Mouse (Mus musculus) forebrain, embryonic 12.5 days (tissue): ENCODE data around the gene Olfr1463. TPM values are rescaled to one million over a fixed set of nuclear protein-coding genes. Genes with fewer than 3 reads are reported as not detected.

ENCODE experiments used
- ATAC-seq: fragments of 200-750 bp; cut with Nextera tagmentation; 2 replicates; pipeline ENCODE4 v1.8.0; 2017; ENCODE audit warnings: moderate TSS enrichment; ENCODE audit not compliant: low FRiP score
- H3K27ac ChIP-seq: fragments of 300-500 bp; sonication (generic); 2 replicates; pipeline ENCODE4 v1.5.1; 2016; ENCODE audit warnings: mild to moderate bottlenecking
- H3K27me3 ChIP-seq: fragments of 300-500 bp; sonication (generic); 2 replicates; pipeline ENCODE4 v1.6.1; 2016; ENCODE audit warnings: mild to moderate bottlenecking
- H3K36me3 ChIP-seq: fragments of 300-500 bp; sonication (generic); replicated peaks from 2 replicates; pipeline ENCODE4 v1.6.1; 2016; ENCODE audit warnings: mild to moderate bottlenecking
- H3K4me1 ChIP-seq: fragments of 300-500 bp; sonication (generic); 2 replicates; pipeline ENCODE4 v1.6.1; 2016
- H3K4me2 ChIP-seq: fragments of 300-500 bp; sonication (generic); 2 replicates; pipeline ENCODE4 v1.6.1; 2016; ENCODE audit warnings: mild to moderate bottlenecking, moderate library complexity
- H3K4me3 ChIP-seq: fragments of 300-500 bp; sonication (generic); replicated peaks from 2 replicates; pipeline ENCODE4 v1.5.1; 2016; ENCODE audit warnings: mild to moderate bottlenecking
- H3K9ac ChIP-seq: fragments of 300-500 bp; sonication (generic); 2 replicates; pipeline ENCODE4 v1.6.1; 2016; ENCODE audit warnings: mild to moderate bottlenecking
- H3K9me3 ChIP-seq: fragments of 300-500 bp; sonication (generic); 2 replicates; pipeline ENCODE4 v1.6.1; 2016
- WGBS: fragments of 180-500 bp; shearing (Covaris S2); methylation state at CpG from one replicate; pipeline ENCODE4 v1.1.7; 2016; 5-methylcytosine and 5-hydroxymethylcytosine counted together
- polyA plus RNA-seq: library from polyadenylated mRNA; unstranded; fragments of >200 nt; fragmentation: Nextera tagmentation; extraction: Ambion mirVana; gene quantifications from 2 replicates; pipeline ENCODE4 v1.2.1, GENCODE M21; 2016

Olfr1463 gene
- not detected in 2 replicates for polyA plus RNA-seq

DNA sequence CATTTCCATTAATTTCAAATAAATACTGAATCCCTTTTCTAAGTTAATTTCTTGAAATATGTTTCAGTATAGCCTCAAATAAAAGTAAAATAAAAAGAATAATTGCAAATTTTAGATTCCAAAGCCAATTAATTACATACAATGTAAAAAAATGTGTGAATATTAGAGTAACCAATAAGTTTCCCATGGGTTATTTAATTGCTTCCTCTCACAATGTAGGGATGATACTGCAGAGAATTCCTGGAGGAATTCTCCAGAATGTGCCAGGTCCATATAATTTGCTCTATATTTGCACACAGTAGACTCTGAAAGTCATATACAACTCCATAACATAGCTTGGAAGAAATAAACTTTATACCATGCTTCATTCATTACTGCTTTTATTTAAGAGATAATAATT is at the start of gene Olfr1463:
Olfr1463 (plus strand) TSS at position 301 of the 400 bp plus-strand sequence.
- H3K27ac ChIP-seq: no peak within 1 kb of the TSS
- no peak within 1 kb of the TSS for H3K4me2 ChIP-seq
- H3K4me3 ChIP-seq: no peak within 1 kb of the TSS
- no peaks in the 10 kb centered on the region for H3K27me3 ChIP-seq
- ATAC-seq: no peak
- no peak within 1 kb of the TSS for H3K9ac ChIP-seq
- no peaks in the 10 kb centered on the region for H3K36me3 ChIP-seq
- H3K4me1 ChIP-seq: no peaks in the 10 kb centered on the region
- H3K9me3 ChIP-seq: peaks cover 31% of the 10 kb centered on the region

DNA sequence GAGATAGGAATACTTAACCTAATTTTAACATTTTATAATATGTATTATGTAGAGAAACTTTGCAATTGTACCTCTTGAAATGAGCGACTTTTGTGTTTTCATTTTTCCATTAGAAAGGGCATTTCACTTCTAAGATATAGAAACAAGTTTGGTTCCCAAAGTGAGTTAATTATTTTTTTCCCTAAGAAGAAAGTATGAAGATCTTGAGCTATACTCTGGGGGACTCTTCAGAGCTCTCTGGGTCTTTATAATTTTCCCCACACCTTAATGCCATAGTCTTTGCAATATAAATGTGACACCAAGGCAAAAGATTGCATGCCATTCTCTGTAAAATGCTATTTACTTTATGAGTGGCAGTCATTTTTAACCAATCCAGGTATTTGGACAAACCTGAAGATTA is 45.7 kb upstream of the Olfr1463 start, which contains the start of gene Olfr1462:
Olfr1462 (plus strand) TSS at position 301 of the 400 bp plus-strand sequence.
- WGBS: 81% methylated on average over 1 of the region's 1 CpGs
- Histone ChIP-seq H3K4me1 (no peaks in the 10 kb centered on the region), H3K9ac (no peak within 1 kb of the TSS), H3K27me3 (no peaks in the 10 kb centered on the region), H3K9me3 (peaks cover 18% of the 10 kb centered on the region), H3K4me3 (no peak within 1 kb of the TSS), H3K36me3 (no peaks in the 10 kb centered on the region), H3K27ac (no peak within 1 kb of the TSS), H3K4me2 (no peak within 1 kb of the TSS)
- no peak for ATAC-seq

DNA sequence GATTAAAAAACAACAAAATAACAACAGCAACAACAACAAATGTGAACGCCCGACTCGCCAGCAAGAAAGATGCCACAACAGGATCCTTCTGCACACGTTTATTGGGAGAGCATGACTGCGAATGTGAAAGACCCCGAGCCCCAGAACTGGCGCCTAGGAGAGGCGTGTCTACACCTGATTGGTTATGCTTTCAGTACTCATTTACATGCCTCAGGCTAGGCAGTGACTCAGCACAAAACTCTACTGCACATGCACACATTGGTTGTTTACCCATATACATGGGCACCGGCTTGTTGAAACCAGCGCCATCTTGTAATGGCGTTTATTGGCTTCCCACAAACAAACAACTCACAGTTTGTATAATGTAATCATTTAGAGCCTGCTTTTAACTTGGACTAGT is 9.5 kb upstream of the Olfr1463 start:
- Histone ChIP-seq H3K4me3 (no peak overlapping the region), H3K4me2 (no peak overlapping the region), H3K27ac (no peak overlapping the region), H3K27me3 (no peaks in the 10 kb centered on the region), H3K36me3 (no peaks in the 10 kb centered on the region), H3K4me1 (no peaks in the 10 kb centered on the region), H3K9ac (no peak overlapping the region), H3K9me3 (peaks cover 18% of the 10 kb centered on the region; the same call in 1 of the 2 replicates)
- WGBS: 85% methylated on average over 11 of the region's 11 CpGs
- ATAC-seq: no peak

Other genes with a start within 250 kb of the Olfr1463 start
- gene Olfr1451, start 236.3 kb upstream of the Olfr1463 start, polyA plus RNA-seq: not detected in 2 replicates
- gene Olfr1453, start 203.0 kb upstream of the Olfr1463 start, polyA plus RNA-seq: not detected in 2 replicates
- not detected in 2 replicates for gene Olfr1454, start 170.7 kb upstream of the Olfr1463 start, polyA plus RNA-seq
- not detected in 2 replicates for gene Olfr1457, start 133.4 kb upstream of the Olfr1463 start, polyA plus RNA-seq
- gene Olfr1458, start 124.6 kb upstream of the Olfr1463 start, polyA plus RNA-seq: not detected in 2 replicates
- gene Olfr1459, start 81.8 kb upstream of the Olfr1463 start, polyA plus RNA-seq: not detected in 2 replicates
- not detected in 2 replicates for gene Olfr1461, start 68.3 kb upstream of the Olfr1463 start, polyA plus RNA-seq
- gene Olfr1462, start 45.6 kb upstream of the Olfr1463 start, polyA plus RNA-seq: not detected in 2 replicates
- gene Olfr1465, start 84.2 kb downstream of the Olfr1463 start, polyA plus RNA-seq: not detected in 2 replicates
- gene Olfr1466, start 107.5 kb downstream of the Olfr1463 start, polyA plus RNA-seq: not detected in 2 replicates
- gene Olfr1467, start 130.9 kb downstream of the Olfr1463 start, polyA plus RNA-seq: not detected in 2 replicates
- not detected in 2 replicates for gene Olfr1469, start 176.5 kb downstream of the Olfr1463 start, polyA plus RNA-seq
- not detected in 2 replicates for gene Olfr1471, start 212.1 kb downstream of the Olfr1463 start, polyA plus RNA-seq
- not detected in 2 replicates for gene Olfr1472, start 224.8 kb downstream of the Olfr1463 start, polyA plus RNA-seq
- not detected in 2 replicates for gene Olfr1474, start 238.2 kb downstream of the Olfr1463 start, polyA plus RNA-seq
- not detected in 2 replicates for gene Olfr1475, start 248.9 kb downstream of the Olfr1463 start, polyA plus RNA-seq